ENCODE assay signal across 25 mouse cellular contexts in genomic region chr17:12715032-12715431, GRCm38 (mm10). TPM values are rescaled to one million over a fixed set of nuclear protein-coding genes. Genes with fewer than 3 reads are reported as not detected.
DNase-seq lines count a peak whose midpoint lies in the region; ATAC-seq lines count a peak whose summit lies in the region.
"Had no signal": no experiment of that assay in that cellular context is flagged by ENCODE, and none has a peak within 500 bp of the region (broad histone marks: within the 10 kb centered on the region; RNA-seq: fewer than 3 reads in every experiment).

No protein-coding gene starts in this region.

- H3K9ac ChIP-seq in heart, embryonic 13.5 days: no peak overlapping the region
- no peak overlapping the region for H3K9ac ChIP-seq in hindbrain, embryonic 16.5 days (ENCODE audit: low read depth, low read length)
- H3K9ac ChIP-seq: embryonic facial prominence, embryonic 12.5 days; forebrain, embryonic 15.5 days; liver, embryonic 15.5 days; midbrain, embryonic 13.5 days had no signal

- no peaks in the 10 kb centered on the region for H3K9me3 ChIP-seq in heart, embryonic 13.5 days
- no peaks in the 10 kb centered on the region for H3K9me3 ChIP-seq in hindbrain, embryonic 16.5 days (ENCODE audit: control insufficient read depth, low read length)
- H3K9me3 ChIP-seq: embryonic facial prominence, embryonic 12.5 days; forebrain, embryonic 10.5 days; forebrain, embryonic 15.5 days; hindbrain, embryonic 10.5 days; liver, embryonic 15.5 days; megakaryocyte, embryonic 14.5 days; midbrain, embryonic 13.5 days had no signal

- peaks cover 50% of the 10 kb centered on the region for H3K4me1 ChIP-seq in heart, embryonic 13.5 days
- H3K4me1 ChIP-seq in hindbrain, embryonic 16.5 days (ENCODE audit: control insufficient read depth, insufficient read depth, low read depth, low read length): no peaks in the 10 kb centered on the region
- H3K4me1 ChIP-seq: embryonic facial prominence, embryonic 12.5 days; forebrain, embryonic 10.5 days; hindbrain, embryonic 10.5 days; midbrain, embryonic 13.5 days had no signal

- H3K4me3 ChIP-seq in heart, embryonic 13.5 days: no peak overlapping the region
- H3K4me3 ChIP-seq in hindbrain, embryonic 16.5 days (ENCODE audit: low read length): no peak overlapping the region
- H3K4me3 ChIP-seq: embryonic facial prominence, embryonic 12.5 days; forebrain, embryonic 10.5 days; forebrain, embryonic 15.5 days; hindbrain, embryonic 10.5 days; liver, embryonic 15.5 days; midbrain, embryonic 13.5 days had no signal

- DNase-seq in heart, adult 18-20 months: no peak
- peak; percentile 22 for DNase-seq in 416B (ENCODE audit: low read depth)
- no peak for DNase-seq in spleen, adult 12 weeks (ENCODE audit: low spot score)
- DNase-seq: adrenal gland, postnatal 14 days; heart, postnatal 14 days; kidney, adult 11 months; kidney, postnatal 14 days; liver; lung, postnatal 36 days had no signal

- peaks cover 100% of the 10 kb centered on the region for H3K36me3 ChIP-seq in heart, embryonic 13.5 days
- peaks cover 35% of the 10 kb centered on the region for H3K36me3 ChIP-seq in hindbrain, embryonic 16.5 days (ENCODE audit: control insufficient read depth, insufficient read depth, low read length)

- WGBS in heart, embryonic 13.5 days: 64% methylated on average over 1 of the region's 1 CpGs
- WGBS in hindbrain, embryonic 16.5 days: 80% methylated on average over 1 of the region's 1 CpGs

- ATAC-seq in heart, embryonic 13.5 days (ENCODE audit: extremely low read depth, insufficient number of reproducible peaks, low FRiP score, low TSS enrichment): no peak
- ATAC-seq in CD4-positive, CD25-positive, alpha-beta regulatory T cell, adult 4 months: peak; percentile 49
- ATAC-seq in megakaryocyte-erythroid progenitor cell, adult 5-6 weeks (replicated peaks; ENCODE audit: low FRiP score, low TSS enrichment, poor library complexity, severe bottlenecking): 0 out of 2 replicates have a peak, but pooled peaks have one; percentile 29
- ATAC-seq in hindbrain, embryonic 16.5 days: no peak
- ATAC-seq: forebrain, embryonic 15.5 days; hindbrain, postnatal 0 days; midbrain, embryonic 13.5 days had no signal

- H3K27ac ChIP-seq in heart, embryonic 13.5 days (replicated peaks): 0 out of 2 replicates have a peak overlapping the region, but pooled peaks have one; percentile 6
- H3K27ac ChIP-seq in hindbrain, embryonic 16.5 days (ENCODE audit: low read depth, low read length): no peak overlapping the region
- H3K27ac ChIP-seq: embryonic facial prominence, embryonic 12.5 days; forebrain, embryonic 10.5 days; forebrain, embryonic 15.5 days; hindbrain, embryonic 10.5 days; hindbrain, postnatal 0 days; liver, embryonic 15.5 days; midbrain, embryonic 13.5 days had no signal

- no peak overlapping the region for H3K4me2 ChIP-seq in heart, embryonic 13.5 days
- H3K4me2 ChIP-seq in hindbrain, embryonic 16.5 days (ENCODE audit: low read length): no peak overlapping the region
- H3K4me2 ChIP-seq: embryonic facial prominence, embryonic 12.5 days; forebrain, embryonic 15.5 days; liver, embryonic 15.5 days; midbrain, embryonic 13.5 days had no signal

- no peaks in the 10 kb centered on the region for H3K27me3 ChIP-seq in heart, embryonic 13.5 days (replicated peaks)
- H3K27me3 ChIP-seq in hindbrain, embryonic 16.5 days (replicated peaks; ENCODE audit: control insufficient read depth, insufficient read depth, low read length): no peaks in the 10 kb centered on the region
- H3K27me3 ChIP-seq: embryonic facial prominence, embryonic 12.5 days; forebrain, embryonic 15.5 days; liver, embryonic 15.5 days; midbrain, embryonic 13.5 days had no signal

RNA-seq across cellular contexts. Expression of gene Slc22a1, which starts 39.4 kb away (rescaled TPM):
- 12.0 and 15.1 TPM in 2 replicates for polyA plus RNA-seq in heart, embryonic 13.5 days (2015; fragmentation: Nextera tagmentation; extraction: Ambion mirVana)
- 10 to 100 TPM; 12.1 to 17.8 TPM for total RNA-seq in heart, adult 18-20 months (2021)
- polyA plus RNA-seq in CD4-positive, CD25-positive, alpha-beta regulatory T cell, adult 4 months (2017; shearing (Covaris generic)): not detected
- total RNA-seq in megakaryocyte-erythroid progenitor cell, adult 5-6 weeks (2014; fragmentation: Nextera tagmentation): not detected in 2 replicates
- not detected in 2 replicates for total RNA-seq in megakaryocyte-erythroid progenitor cell, adult 5-6 weeks (2017)
- polyA plus RNA-seq in hindbrain, embryonic 16.5 days (2015; fragmentation: Nextera tagmentation; extraction: Ambion mirVana): not detected in 2 replicates
- total RNA-seq: gastrocnemius, postnatal 4 days had no signal
- polyA plus RNA-seq: brain, embryonic 14.5 days; forebrain, embryonic 10.5 days; forebrain, embryonic 15.5 days; hindbrain, embryonic 10.5 days; limb, embryonic 11.5 days; midbrain, embryonic 13.5 days; neural tube, embryonic 14.5 days had no signal

RNA-seq across cellular contexts. Expression of gene Igf2r, which starts 54.4 kb away (rescaled TPM):
- polyA plus RNA-seq in heart, embryonic 13.5 days (2015; fragmentation: Nextera tagmentation; extraction: Ambion mirVana): 142 and 143 TPM in 2 replicates
- total RNA-seq in heart, adult 18-20 months (2021): 100 to 1,000 TPM; 111 to 115 TPM
- 10 to 100 TPM; 45.2 to 46.1 TPM for polyA plus RNA-seq in CD4-positive, CD25-positive, alpha-beta regulatory T cell, adult 4 months (2017; shearing (Covaris generic))
- total RNA-seq in megakaryocyte-erythroid progenitor cell, adult 5-6 weeks (2014; fragmentation: Nextera tagmentation): 10.2 and 14.0 TPM in 2 replicates
- 15.3 and 19.7 TPM in 2 replicates for total RNA-seq in megakaryocyte-erythroid progenitor cell, adult 5-6 weeks (2017)
- polyA plus RNA-seq in hindbrain, embryonic 16.5 days (2015; fragmentation: Nextera tagmentation; extraction: Ambion mirVana): 6.4 and 10.1 TPM in 2 replicates

Comparison
In these comparisons a context has a peak if more than half of its experiments do, and no peak if none do; other contexts are left out.
1. ATAC-seq: peak in CD4-positive, CD25-positive, alpha-beta regulatory T cell, adult 4 months (single experiment) and megakaryocyte-erythroid progenitor cell, adult 5-6 weeks (single experiment); none in heart, embryonic 13.5 days (single experiment) and hindbrain, embryonic 16.5 days (single experiment).
2. RNA of gene Slc22a1, which starts 39.4 kb away (polyA plus RNA-seq): 12.0 to 15.1 TPM in heart, embryonic 13.5 days; not detected in CD4-positive, CD25-positive, alpha-beta regulatory T cell, adult 4 months and not detected in hindbrain, embryonic 16.5 days; every median in the first group is over 10 times any median in the second.